Mouse (Mus musculus): ENCODE results near the gene Lclat1. TPM values are rescaled to one million over a fixed set of nuclear protein-coding genes. Genes with fewer than 3 reads are reported as not detected.
A peak's percentile ranks its signal among the peaks of the same experiment; 100 is the strongest.

The Lclat1 gene
- total and polyA plus RNA-seq, 3 experiments: 6.3 to 9.6 (median 7.0) TPM

DNA sequence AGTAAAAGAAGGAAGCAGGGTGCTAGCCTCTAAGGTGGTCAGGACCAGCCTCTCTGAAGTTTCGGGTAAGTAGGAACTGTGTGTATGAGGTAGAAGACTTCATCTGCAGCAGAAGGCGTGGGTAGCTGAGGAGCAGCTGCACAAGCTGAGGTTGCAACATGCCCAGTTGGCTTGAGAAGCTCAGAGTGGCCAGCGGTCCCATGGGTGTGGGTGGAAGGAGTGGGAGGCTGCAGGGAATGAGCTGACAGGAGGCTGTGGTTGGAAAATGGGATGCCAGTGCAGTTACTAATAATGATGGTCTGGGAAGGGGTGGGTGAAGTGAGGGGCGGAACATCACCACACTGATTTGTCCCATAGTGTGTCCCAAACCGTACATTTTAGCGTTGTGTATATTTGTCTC lies 86.8 kb downstream of the Lclat1 start:
- no peak overlapping the region for H3K4me3 ChIP-seq (replicated peaks in 1 of 3; ENCODE audit: low read depth in 2 of 3, low read length in 2 of 3, poor library complexity in 1 of 3)
- no peak for TF ChIP-seq ZMIZ1 (IDR thresholded peaks at IDR 0.05; ENCODE audit: low read depth, low read length)
- TF ChIP-seq SMC3 (IDR thresholded peaks at IDR 0.05; ENCODE audit: low read depth, low read length): no peak
- TF ChIP-seq CHD1 (IDR thresholded peaks at IDR 0.05; ENCODE audit: low read depth, low read length): no peak
- no peak for TF ChIP-seq TBP (conservative IDR thresholded peaks at IDR 0.05; ENCODE audit: low read depth, low read length)
- DNase-seq (ENCODE audit: extremely low read depth): no peak
- in situ Hi-C loops (cut with MboI; ENCODE audit: low pct_ligation_motif_present, low pct_unique_long_range_greater_than_20kb, low sequenced_read_pairs): loop anchor here (5.0 kb wide), 1 partner anchor 88 kb away; no protein-coding TSS in a partner anchor
- peaks cover 0 to 18% of the 10 kb centered on the region in 2 experiments for H3K36me3 ChIP-seq (replicated peaks in 1 of 2; ENCODE audit: control insufficient read depth in 1 of 2, insufficient read depth in 1 of 2, low read length in 1 of 2)
- dilution Hi-C loops (cut with MboI; ENCODE audit: extremely low pct_ligation_motif_present, extremely low pct_unique_long_range_greater_than_20kb, low sequenced_read_pairs): no loop called here
- H3K9me3 ChIP-seq (replicated peaks; ENCODE audit: low read length): no peaks in the 10 kb centered on the region
- no peak overlapping the region for H3K27ac ChIP-seq (ENCODE audit: insufficient read depth, low read depth)
- H3K4me2 ChIP-seq (ENCODE audit: insufficient read depth, low read depth, poor library complexity, severe bottlenecking): no peak overlapping the region
- no peaks in the 10 kb centered on the region for H3K27me3 ChIP-seq (replicated peaks)
- no peak overlapping the region for H3K9ac ChIP-seq (ENCODE audit: insufficient read depth, low read depth)
- peaks cover 0 to 7% of the 10 kb centered on the region in 2 experiments; a peak in 1 of 4 replicates for H3K4me1 ChIP-seq (ENCODE audit: control insufficient read depth in 1 of 2, insufficient read depth in 2 of 2)
- H3K79me2 ChIP-seq (replicated peaks; ENCODE audit: control insufficient read depth, extremely low read depth, insufficient read depth, poor library complexity, severe bottlenecking): no peaks in the 10 kb centered on the region

DNA sequence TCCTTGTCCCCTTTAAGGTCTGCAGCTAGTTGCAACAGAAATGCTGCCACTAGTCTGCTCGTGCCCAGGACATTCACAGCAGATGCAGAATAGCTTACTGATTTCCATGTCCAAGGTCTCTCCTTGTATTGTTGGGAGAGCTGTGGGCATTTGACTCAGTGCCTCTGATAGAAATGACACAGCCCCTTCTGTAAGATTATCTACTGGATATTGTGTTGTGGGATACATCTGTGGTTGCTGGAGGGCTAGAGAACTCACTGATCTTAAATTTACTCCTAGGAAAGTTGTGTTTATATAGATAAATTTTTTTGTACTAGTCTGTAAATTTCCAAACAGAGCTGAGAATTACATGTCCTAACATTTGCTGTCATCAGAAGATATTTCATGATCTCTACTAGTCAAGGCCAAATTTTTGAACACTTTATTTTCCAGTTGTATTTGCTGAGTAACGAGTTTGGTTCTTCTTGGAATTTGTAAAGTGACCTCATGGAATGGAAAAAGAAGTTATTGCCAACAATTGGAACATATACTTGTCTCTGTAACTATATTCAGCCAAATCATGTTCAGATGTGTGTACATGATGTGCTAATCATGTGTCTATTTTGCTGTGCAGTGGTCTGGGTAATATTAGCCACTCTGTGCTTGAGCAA lies 87.4 kb downstream of the Lclat1 start:
- no peak for DNase-seq (ENCODE audit: extremely low read depth)
- Histone ChIP-seq H3K4me2 (ENCODE audit: insufficient read depth, low read depth, poor library complexity, severe bottlenecking) (no peak overlapping the region), H3K4me3 (replicated peaks in 1 of 3; ENCODE audit: low read depth in 2 of 3, low read length in 2 of 3, poor library complexity in 1 of 3) (no peak overlapping the region), H3K36me3 (replicated peaks in 1 of 2; ENCODE audit: control insufficient read depth in 1 of 2, insufficient read depth in 1 of 2, low read length in 1 of 2) (peaks cover 0 to 17% of the 10 kb centered on the region in 2 experiments), H3K79me2 (replicated peaks; ENCODE audit: control insufficient read depth, extremely low read depth, insufficient read depth, poor library complexity, severe bottlenecking) (no peaks in the 10 kb centered on the region), H3K4me1 (ENCODE audit: control insufficient read depth in 1 of 2, insufficient read depth in 2 of 2) (peaks cover 0 to 7% of the 10 kb centered on the region in 2 experiments; a peak in 1 of 4 replicates), H3K27me3 (replicated peaks) (no peaks in the 10 kb centered on the region), H3K9me3 (replicated peaks; ENCODE audit: low read length) (no peaks in the 10 kb centered on the region), H3K27ac (ENCODE audit: insufficient read depth, low read depth) (no peak overlapping the region), H3K9ac (ENCODE audit: insufficient read depth, low read depth) (no peak overlapping the region)
- no peak for TF ChIP-seq MAFK (IDR thresholded peaks at IDR 0.05; ENCODE audit: insufficient replicate concordance, low read length)
- TF ChIP-seq ZNF384 (IDR thresholded peaks at IDR 0.05; ENCODE audit: low read depth, low read length): no peak
- TF ChIP-seq CHD1 (IDR thresholded peaks at IDR 0.05; ENCODE audit: low read depth, low read length): no peak
- TF ChIP-seq CTCF (conservative IDR thresholded peaks at IDR 0.05 in 1 of 2, IDR thresholded peaks at IDR 0.05 in 1 of 2; ENCODE audit: low read depth in 2 of 2, low read length in 2 of 2): no peak
- no peak for TF ChIP-seq RAD21 (IDR thresholded peaks at IDR 0.05; ENCODE audit: low read depth, low read length)
- TF ChIP-seq NRF1 (IDR thresholded peaks at IDR 0.05; ENCODE audit: low read depth, low read length): no peak
- no peak for TF ChIP-seq ZKSCAN1 (IDR thresholded peaks at IDR 0.05; ENCODE audit: borderline replicate concordance, low read depth, low read length)
- in situ Hi-C loops (cut with MboI; ENCODE audit: low pct_ligation_motif_present, low pct_unique_long_range_greater_than_20kb, low sequenced_read_pairs): no loop called here
- dilution Hi-C loops (cut with MboI; ENCODE audit: extremely low pct_ligation_motif_present, extremely low pct_unique_long_range_greater_than_20kb, low sequenced_read_pairs): no loop called here

DNA sequence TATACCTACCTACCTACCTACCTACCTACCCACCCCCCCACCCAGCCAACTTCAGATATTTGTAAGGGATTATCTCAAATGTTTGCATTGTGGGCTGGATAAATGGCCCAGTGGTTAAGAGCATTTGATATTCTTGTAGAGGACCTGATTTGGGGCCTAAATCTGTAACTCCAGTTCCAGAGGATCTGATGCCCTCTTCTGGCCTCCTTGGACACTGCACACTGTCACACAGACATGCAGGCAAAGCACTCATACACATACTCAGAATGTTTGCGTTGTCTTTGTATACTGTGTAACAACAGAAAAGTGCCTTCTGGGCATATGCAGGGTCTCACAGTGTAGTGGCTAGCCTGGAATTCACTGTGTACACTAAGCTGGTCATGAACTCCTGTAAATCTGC lies 88.4 kb downstream of the Lclat1 start:
- Histone ChIP-seq H3K9me3 (replicated peaks; ENCODE audit: low read length) (no peaks in the 10 kb centered on the region), H3K79me2 (replicated peaks; ENCODE audit: control insufficient read depth, extremely low read depth, insufficient read depth, poor library complexity, severe bottlenecking) (no peaks in the 10 kb centered on the region), H3K4me3 (replicated peaks in 1 of 3; ENCODE audit: low read depth in 2 of 3, low read length in 2 of 3, poor library complexity in 1 of 3) (no peak overlapping the region), H3K27me3 (replicated peaks) (no peaks in the 10 kb centered on the region), H3K36me3 (replicated peaks in 1 of 2; ENCODE audit: control insufficient read depth in 1 of 2, insufficient read depth in 1 of 2, low read length in 1 of 2) (peaks cover 0 to 12% of the 10 kb centered on the region in 2 experiments), H3K4me2 (ENCODE audit: insufficient read depth, low read depth, poor library complexity, severe bottlenecking) (no peak overlapping the region), H3K4me1 (ENCODE audit: control insufficient read depth in 1 of 2, insufficient read depth in 2 of 2) (peaks cover 0 to 7% of the 10 kb centered on the region in 2 experiments; a peak in 1 of 4 replicates), H3K27ac (ENCODE audit: insufficient read depth, low read depth) (no peak overlapping the region), H3K9ac (ENCODE audit: insufficient read depth, low read depth) (no peak overlapping the region)
- in situ Hi-C loops (cut with MboI; ENCODE audit: low pct_ligation_motif_present, low pct_unique_long_range_greater_than_20kb, low sequenced_read_pairs) (no loop called here), dilution Hi-C loops (cut with MboI; ENCODE audit: extremely low pct_ligation_motif_present, extremely low pct_unique_long_range_greater_than_20kb, low sequenced_read_pairs) (no loop called here)
- TF ChIP-seq EP300 (IDR thresholded peaks at IDR 0.05; ENCODE audit: low read length): no peak
- TF ChIP-seq RAD21 (IDR thresholded peaks at IDR 0.05; ENCODE audit: low read depth, low read length): peak; percentile 62
- TF ChIP-seq CTCF (conservative IDR thresholded peaks at IDR 0.05 in 1 of 2, IDR thresholded peaks at IDR 0.05 in 1 of 2; ENCODE audit: low read depth in 2 of 2, low read length in 2 of 2): peak; percentile 42 to 66
- TF ChIP-seq MEF2A (IDR thresholded peaks at IDR 0.05; ENCODE audit: borderline replicate concordance, low read depth, low read length): no peak
- no peak for TF ChIP-seq E2F4 (IDR thresholded peaks at IDR 0.05; ENCODE audit: insufficient replicate concordance, low read depth, low read length)
- TF ChIP-seq ZC3H11A (IDR thresholded peaks at IDR 0.05; ENCODE audit: low read depth, low read length): peak; percentile 23; the same call in 1 of the 2 replicates
- TF ChIP-seq POLR2A (IDR thresholded peaks at IDR 0.05; ENCODE audit: low read depth, low read length): no peak
- peak; percentile 75 for TF ChIP-seq SMC3 (IDR thresholded peaks at IDR 0.05; ENCODE audit: low read depth, low read length)
- DNase-seq (ENCODE audit: extremely low read depth): no peak

Data from CH12.LX (cell line).